Mouse (Mus musculus) spleen, adult 2 months (tissue): ENCODE data around the gene Samsn1. TPM values are rescaled to one million over a fixed set of nuclear protein-coding genes. Genes with fewer than 3 reads are reported as not detected.

Source experiments
- DNase-seq, 2 experiments: peaks; one replicate each; pipeline versions ENCODE4 v3.0.0 to v3.0.0-alpha.2; 2012 to 2021; ENCODE audit warnings: low spot score in 2 of 2, low read depth in 1 of 2
- H3K27ac ChIP-seq: fragments of 200-500 bp; 2 replicates; pipeline ENCODE4 v1.5.1; 2012; ENCODE audit warnings: low read length, inconsistent platforms; ENCODE audit not compliant: insufficient read depth
- H3K27me3 ChIP-seq: fragments of 200-500 bp; 2 replicates; pipeline ENCODE4 v1.6.1; 2012; ENCODE audit warnings: mild to moderate bottlenecking, moderate library complexity, low read length, inconsistent platforms; ENCODE audit not compliant: control insufficient read depth, insufficient read depth
- H3K36me3 ChIP-seq: fragments of 200-500 bp; 2 replicates; pipeline ENCODE4 v1.6.1; 2012; ENCODE audit warnings: mild to moderate bottlenecking, low read length, inconsistent platforms; ENCODE audit not compliant: control insufficient read depth, insufficient read depth
- H3K4me1 ChIP-seq: fragments of 200-500 bp; 2 replicates; pipeline ENCODE4 v1.6.1; 2011; ENCODE audit warnings: inconsistent platforms; ENCODE audit not compliant: control insufficient read depth, insufficient read depth, insufficient read length
- H3K4me3 ChIP-seq: fragments of 200-500 bp; 2 replicates; pipeline ENCODE4 v1.5.1; 2011; ENCODE audit warnings: mild to moderate bottlenecking, inconsistent platforms; ENCODE audit not compliant: insufficient read depth, insufficient read length; ENCODE audit errors: extremely low read depth
- CTCF ChIP-seq: fragments of 200-500 bp; IDR thresholded peaks from 2 replicates; pipeline ENCODE4 v1.5.1; 2011; ENCODE audit warnings: mild to moderate bottlenecking, inconsistent platforms; ENCODE audit not compliant: insufficient read depth, insufficient read length, insufficient replicate concordance; ENCODE audit errors: extremely low read depth
- POLR2A ChIP-seq: fragments of 200-500 bp; IDR thresholded peaks from 2 replicates; pipeline ENCODE4 v1.6.1; 2011; ENCODE audit warnings: low read depth, low read length, inconsistent platforms
- WGBS: fragments of 180-500 bp; shearing (Covaris S2); methylation state at CpG from one replicate; pipeline ENCODE4 v1.1.7; 2018; 5-methylcytosine and 5-hydroxymethylcytosine counted together
- polyA plus RNA-seq: library from polyadenylated mRNA; depleted of rRNA; stranded (reverse); fragments of >200 nt; gene quantifications from 2 replicates; pipeline ENCODE4 v1.2.3, GENCODE M21; 2012

Gene Samsn1
- polyA plus RNA-seq, 1 experiment, result 6.2 TPM

DNA sequence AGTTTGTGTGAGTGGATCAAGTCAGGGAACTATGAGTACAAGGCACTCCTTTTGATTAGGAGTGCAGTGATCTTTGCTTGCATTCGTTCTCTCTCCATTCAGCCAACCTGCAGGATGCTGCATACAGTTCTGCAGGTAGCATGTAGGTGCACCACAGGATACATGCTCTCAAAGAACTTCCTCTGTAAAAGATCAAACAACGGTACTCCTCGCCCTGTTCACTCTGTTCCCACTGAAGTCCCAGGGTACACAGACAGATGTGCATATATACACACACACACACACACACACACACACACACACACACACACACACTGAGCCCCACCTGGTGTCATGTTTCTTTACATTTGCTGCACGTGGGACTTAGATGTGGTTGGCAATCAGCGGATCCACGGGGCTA is 198.9 kb downstream of the Samsn1 start:
- Histone ChIP-seq H3K27me3 (no peaks in the 10 kb centered on the region), H3K4me1 (no peaks in the 10 kb centered on the region), H3K4me3 (no peak overlapping the region), H3K36me3 (no peaks in the 10 kb centered on the region), H3K27ac (no peak overlapping the region)
- no peak for DNase-seq
- TF ChIP-seq CTCF (no peak), POLR2A (no peak)
- WGBS, result 69% methylated on average over 6 of the region's 6 CpGs

- no peak for DNase-seq
- TF ChIP-seq CTCF (no peak), POLR2A (no peak)
- no peak overlapping the region for H3K4me3 ChIP-seq
- WGBS, result 85% methylated on average over 3 of the region's 3 CpGs
- no peaks in the 10 kb centered on the region for H3K36me3 ChIP-seq
- H3K27ac ChIP-seq, result no peak overlapping the region
- no peaks in the 10 kb centered on the region for H3K27me3 ChIP-seq
- H3K4me1 ChIP-seq, result no peaks in the 10 kb centered on the region
These were observed 201.1 kb downstream of the Samsn1 start for GRCm38 (mm10) chr16:75820963-75821362.
